ENCODE assay signal across 8 mouse cellular contexts in the genomic region with DNA sequence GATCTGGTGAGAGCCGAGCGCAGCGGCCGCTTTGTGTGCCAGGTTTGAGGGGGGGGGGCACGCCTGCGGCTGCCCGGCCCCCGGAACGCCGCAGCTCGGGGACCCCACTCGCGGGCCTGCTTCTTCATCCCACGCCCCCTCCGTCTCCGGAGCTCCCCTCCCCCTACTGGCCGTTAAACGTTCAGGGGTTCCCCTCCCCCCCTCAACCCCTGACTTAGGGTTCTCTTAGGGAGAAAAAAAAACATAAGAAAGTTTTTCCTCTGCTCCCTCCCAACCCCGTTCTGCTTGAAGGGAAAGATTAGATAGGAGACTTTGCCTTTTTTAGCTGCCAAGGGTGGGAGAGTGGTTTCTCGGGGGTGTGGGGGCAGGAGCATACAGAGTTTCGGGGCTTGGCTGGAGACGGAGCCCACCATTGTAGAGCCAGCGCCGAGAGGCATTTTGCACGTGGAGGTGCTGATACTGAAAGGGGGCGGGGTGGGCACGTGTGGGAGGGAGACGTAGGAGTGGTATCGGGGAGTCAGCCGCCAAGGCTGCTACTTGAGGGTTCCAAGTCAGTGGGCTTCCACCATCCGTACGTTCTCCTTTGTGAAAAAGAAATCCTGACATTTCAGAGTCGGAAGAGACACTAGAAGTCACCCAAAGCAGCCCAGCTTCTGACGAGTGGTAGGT. TPM values are rescaled to one million over a fixed set of nuclear protein-coding genes. Genes with fewer than 3 reads are reported as not detected.
DNase-seq lines count a peak whose midpoint lies in the region; ATAC-seq and TF ChIP-seq lines count a peak whose summit lies in the region.

No protein-coding gene starts in this region.

- WGBS in heart, embryonic 11.5 days (ENCODE audit: insufficient replicate concordance), result under 1% methylated on average over 28 of the region's 34 CpGs
- WGBS in macrophage (ENCODE audit: missing documents), result 2% methylated on average over 29 of the region's 34 CpGs

- peaks cover 65% of the 10 kb centered on the region for H3K79me3 ChIP-seq in C2C12 (ENCODE audit: low read depth)

- H3K27me3 ChIP-seq in C2C12 (ENCODE audit: control insufficient read depth, insufficient read depth, insufficient read length) (no peaks in the 10 kb centered on the region), G1E (ENCODE audit: insufficient read depth, low read length) (no peaks in the 10 kb centered on the region)
- H3K27me3 ChIP-seq in heart, embryonic 11.5 days (ENCODE audit: control insufficient read depth, insufficient read depth, low read length), result no peaks in the 10 kb centered on the region

- peak overlapping the region; percentile 60 for H3K4me2 ChIP-seq in heart, embryonic 11.5 days

- H3K4me3 ChIP-seq in C2C12 (ENCODE audit: insufficient read depth, poor library complexity, severe bottlenecking) (peak overlapping the region; percentile 93), G1E (ENCODE audit: low read depth, low read length) (peak overlapping the region; percentile 91), macrophage (ENCODE audit: inconsistent target) (peak overlapping the region; percentile 66)
- peak overlapping the region; percentile 92 for H3K4me3 ChIP-seq in heart, embryonic 11.5 days (ENCODE audit: low read depth, low read length)

- ATAC-seq in G1E (ENCODE audit: extremely low read depth, insufficient number of reproducible peaks, low FRiP score, poor library complexity, severe bottlenecking), result 0 out of 2 replicates have a peak, but pooled peaks have one; percentile 31
- ATAC-seq in common myeloid progenitor, adult 5-6 weeks (replicated peaks; ENCODE audit: low read depth, poor library complexity, severe bottlenecking), result peak; percentile 31
- no peak for ATAC-seq in heart, embryonic 11.5 days (replicated peaks; ENCODE audit: insufficient number of reproducible peaks, low FRiP score, low TSS enrichment)

- H3K9ac ChIP-seq in heart, embryonic 11.5 days (ENCODE audit: low read depth, low read length), result peak overlapping the region; percentile 89

- peak; percentile 15 for DNase-seq in G1E (ENCODE audit: low spot score)
- peak; percentile 61 for DNase-seq in kidney, postnatal 10 days
- DNase-seq in right cerebral cortex, postnatal 4 days, result peak; percentile 28
- no peak for DNase-seq in urinary bladder, adult 18-20 months (ENCODE audit: low spot score in 2 of 2)

- TF ChIP-seq CTCF in C2C12 (IDR thresholded peaks at IDR 0.05; ENCODE audit: control insufficient read depth, insufficient read depth, insufficient read length), result no peak
- no peak for TF ChIP-seq CTCF in G1E (IDR thresholded peaks at IDR 0.05; ENCODE audit: low read depth, low read length)

- H3K36me3 ChIP-seq in C2C12 (ENCODE audit: control insufficient read depth, insufficient read depth) (peaks cover 31% of the 10 kb centered on the region), G1E (replicated peaks) (peaks cover 61% of the 10 kb centered on the region), macrophage (ENCODE audit: inconsistent target) (peaks cover 6% of the 10 kb centered on the region; the same call in 1 of the 2 replicates)
- peaks cover under 1% of the 10 kb centered on the region for H3K36me3 ChIP-seq in heart, embryonic 11.5 days (ENCODE audit: control insufficient read depth, insufficient read depth, low read length)

- no peaks in the 10 kb centered on the region for H3K9me3 ChIP-seq in G1E (replicated peaks)
- H3K9me3 ChIP-seq in heart, embryonic 11.5 days (replicated peaks; ENCODE audit: control insufficient read depth, low read length), result no peaks in the 10 kb centered on the region

- H3ac ChIP-seq in C2C12 (ENCODE audit: control insufficient read depth, insufficient read length, low read depth), result peak overlapping the region; percentile 64

- peaks cover 46% of the 10 kb centered on the region for H3K4me1 ChIP-seq in G1E (ENCODE audit: insufficient read depth, low read depth, low read length)
- peaks cover 6% of the 10 kb centered on the region for H3K4me1 ChIP-seq in heart, embryonic 11.5 days (ENCODE audit: control insufficient read depth, insufficient read depth, low read length)

- peak overlapping the region; percentile 95 for H3K27ac ChIP-seq in heart, embryonic 11.5 days (ENCODE audit: low read depth, low read length)
- H3K27ac ChIP-seq in macrophage, result peak overlapping the region; percentile 44

- H3K79me2 ChIP-seq in C2C12 (ENCODE audit: control insufficient read depth, insufficient read depth) (peaks cover 96% of the 10 kb centered on the region), macrophage (ENCODE audit: inconsistent target) (peaks cover 84% of the 10 kb centered on the region)

TF ChIP-seq in C2C12, 6 proteins besides CTCF, POLR2A, EP300 and RAD21:
- TF ChIP-seq FOSL1 (IDR thresholded peaks at IDR 0.05; ENCODE audit: insufficient read depth, low read length, poor library complexity, severe bottlenecking), result no peak
- TF ChIP-seq MYOG (IDR thresholded peaks at IDR 0.05; ENCODE audit: control insufficient read depth, extremely low read depth, insufficient read length), result no peak
- TF ChIP-seq USF1 (IDR thresholded peaks at IDR 0.05; ENCODE audit: low read depth), result no peak
- no peak for TF ChIP-seq MAX (IDR thresholded peaks at IDR 0.05)
- TF ChIP-seq CEBPB (IDR thresholded peaks at IDR 0.05; ENCODE audit: low read depth), result no peak
- no peak for TF ChIP-seq MYOD1 (IDR thresholded peaks at IDR 0.05; ENCODE audit: control insufficient read depth, insufficient read length, low read depth)

RNA-seq across cellular contexts. Expression of a gene that starts 0.9 kb away (rescaled TPM):
- polyA plus RNA-seq in C2C12 (2012; fragmentation: generic; extraction: Trizol), result 3.6 TPM
- total RNA-seq in G1E (2014; fragmentation: Nextera tagmentation), result 105 and 119 TPM in 2 replicates
- 31.7 and 39.4 TPM in 2 replicates for total RNA-seq in G1E (2017)
- polyA plus RNA-seq in G1E (2012), result 29.3 and 36.6 TPM in 2 replicates
- 65.0 and 66.7 TPM in 2 replicates for total RNA-seq in common myeloid progenitor, adult 5-6 weeks (2017)
- polyA plus RNA-seq in heart, embryonic 11.5 days (2014; fragmentation: Nextera tagmentation; extraction: Ambion mirVana), result 18.2 and 19.7 TPM in 2 replicates
- total RNA-seq in macrophage (2018; cell fraction: chromatin; rRNA removed), result 100 to 1,000 TPM in 24 of 26 experiments, 10 to 100 TPM in 2; 90.2 to 408 (median 148) TPM
- total RNA-seq in macrophage (2018; cell fraction: cytosol; rRNA removed), result 10 to 100 TPM in 22 of 26 experiments, 1 to 10 TPM in 4; 6.9 to 29.4 (median 15.7) TPM
- total RNA-seq in macrophage (2018; cell fraction: nucleus; rRNA removed), result 100 to 1,000 TPM in 9 of 26 experiments, 10 to 100 TPM in 17; 38.2 to 227 (median 82.7) TPM
- 7.7 to 19.3 TPM (median 16.1 TPM) in 3 replicates for polyA plus RNA-seq in macrophage (2018)

RNA-seq across cellular contexts. Expression of a gene that starts 1.0 kb away (rescaled TPM):
- polyA plus RNA-seq in C2C12 (2012; fragmentation: generic; extraction: Trizol) (22.3 TPM), G1E (2012) (22.3 and 26.4 TPM in 2 replicates), macrophage (2018) (15.8 to 32.3 TPM (median 16.0 TPM) in 3 replicates)
- total RNA-seq in G1E (2014; fragmentation: Nextera tagmentation) (21.9 and 24.9 TPM in 2 replicates), G1E (2017) (50.9 TPM in 2 replicates)
- total RNA-seq in common myeloid progenitor, adult 5-6 weeks (2017), result 64.0 and 71.8 TPM in 2 replicates
- polyA plus RNA-seq in heart, embryonic 11.5 days (2014; fragmentation: Nextera tagmentation; extraction: Ambion mirVana), result 23.8 and 25.2 TPM in 2 replicates
- 10 to 100 TPM; 17.4 to 38.7 (median 30.1) TPM for total RNA-seq in macrophage (2018; cell fraction: chromatin; rRNA removed)
- total RNA-seq in macrophage (2018; cell fraction: cytosol; rRNA removed), result 10 to 100 TPM; 14.0 to 19.6 (median 16.3) TPM
- 10 to 100 TPM; 11.3 to 31.0 (median 19.2) TPM for total RNA-seq in macrophage (2018; cell fraction: nucleus; rRNA removed)

Comparison
In these comparisons a context has a peak if more than half of its experiments do, and no peak if none do; other contexts are left out.
1. DNase-seq: peak in G1E (single experiment), kidney, postnatal 10 days (single experiment) and right cerebral cortex, postnatal 4 days (single experiment); none in urinary bladder, adult 18-20 months (0 of 2).
2. Peak in every context shown above with its lines, with median percentiles within 50 percentile points of each other: H3K4me3 ChIP-seq.